Mouse (Mus musculus): ENCODE measurements around the gene Zfp943. TPM values are rescaled to one million over a fixed set of nuclear protein-coding genes. Genes with fewer than 3 reads are reported as not detected.
A peak's percentile ranks its signal among the peaks of the same experiment; 100 is the strongest.

Gene Zfp943
- 10 to 100 TPM; 15.1 to 15.7 TPM for total RNA-seq (2021)

DNA sequence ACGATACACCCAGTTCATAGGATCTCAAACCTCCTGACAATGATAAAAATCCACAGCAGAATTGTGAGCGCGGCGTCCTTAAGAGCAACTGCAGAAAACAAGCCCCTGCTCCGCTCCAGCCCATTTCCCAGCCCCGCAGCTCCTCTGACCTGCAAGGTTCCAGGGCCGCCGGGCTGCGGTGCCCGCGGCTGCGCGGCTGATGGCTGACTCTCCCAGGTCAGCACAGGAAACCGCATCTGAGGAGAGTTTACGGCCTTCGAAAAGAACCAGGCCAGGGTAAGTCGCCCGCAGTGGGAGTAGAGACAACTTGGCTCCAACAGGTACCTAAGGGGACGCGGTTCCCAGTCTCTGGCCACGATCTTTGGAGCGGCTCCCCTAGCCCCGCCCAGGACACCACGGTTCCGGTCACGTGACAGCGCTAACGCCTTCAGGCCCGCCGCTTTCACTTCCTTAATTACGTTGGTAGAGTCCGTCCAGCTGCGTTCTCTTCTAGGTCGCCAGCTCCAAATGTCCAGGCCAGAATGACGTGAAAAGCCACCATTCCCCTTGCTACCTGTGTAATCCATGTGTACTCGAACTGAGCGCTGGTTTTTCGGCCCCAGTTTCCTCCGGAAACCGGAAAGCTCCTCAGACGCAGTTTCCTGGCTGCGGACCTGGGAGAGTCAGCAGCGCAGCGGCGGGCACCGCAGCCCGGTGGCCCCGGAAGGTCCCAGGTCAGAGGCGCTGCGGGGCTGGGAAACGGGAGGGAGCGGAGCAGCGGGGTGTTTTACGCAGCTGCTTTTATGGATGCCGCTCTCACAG, at the start of gene Zfp943, which contains the start of gene Zfp942:
Zfp943 (plus strand) TSS at position 446 of the 801 bp plus-strand sequence.
Zfp942 (minus strand) TSS at position 358 of the 801 bp plus-strand sequence.
- peak; percentile 71 for DNase-seq

DNA sequence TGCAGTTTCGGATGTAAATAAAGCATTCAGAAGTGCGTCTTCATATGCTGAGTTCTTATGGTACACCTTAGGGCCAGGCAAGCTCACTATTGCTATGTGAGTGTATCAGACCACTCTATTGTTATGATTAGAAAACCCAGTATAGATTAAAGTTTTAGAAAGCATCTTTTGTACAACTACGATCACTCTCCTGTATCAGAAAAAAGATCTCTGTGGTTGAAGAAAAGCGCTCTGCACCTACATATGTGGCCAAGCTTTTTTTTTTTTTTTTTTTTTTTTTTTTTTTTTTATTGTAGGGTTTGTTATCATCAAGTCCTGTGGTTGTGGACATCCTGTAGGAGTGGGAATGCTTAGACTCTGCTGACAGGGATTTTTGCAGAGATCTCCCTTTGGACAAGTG, 950 bp downstream of the Zfp943 start:
- no peak for DNase-seq

DNA sequence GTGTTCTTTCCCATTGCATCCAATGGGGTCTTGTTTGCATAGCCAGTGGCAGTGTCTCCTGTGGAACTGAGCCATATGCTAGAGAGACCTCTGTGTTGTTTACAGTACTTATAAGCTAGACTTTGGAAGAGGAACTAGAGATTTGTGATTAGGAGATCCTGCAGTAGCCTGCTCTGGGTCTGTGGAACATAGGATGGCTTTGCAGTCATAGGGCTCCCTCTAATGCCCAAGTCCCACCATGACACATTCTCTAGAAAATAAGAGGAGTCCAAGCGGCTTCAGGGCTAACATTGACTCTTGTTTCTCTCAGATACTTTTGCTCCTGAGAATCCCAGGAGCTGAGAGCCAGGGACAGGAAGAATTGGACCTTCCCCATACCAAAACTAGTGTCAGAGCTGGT, 73.2 kb downstream of the Zfp943 start:
- peak; percentile 35 for DNase-seq

DNA sequence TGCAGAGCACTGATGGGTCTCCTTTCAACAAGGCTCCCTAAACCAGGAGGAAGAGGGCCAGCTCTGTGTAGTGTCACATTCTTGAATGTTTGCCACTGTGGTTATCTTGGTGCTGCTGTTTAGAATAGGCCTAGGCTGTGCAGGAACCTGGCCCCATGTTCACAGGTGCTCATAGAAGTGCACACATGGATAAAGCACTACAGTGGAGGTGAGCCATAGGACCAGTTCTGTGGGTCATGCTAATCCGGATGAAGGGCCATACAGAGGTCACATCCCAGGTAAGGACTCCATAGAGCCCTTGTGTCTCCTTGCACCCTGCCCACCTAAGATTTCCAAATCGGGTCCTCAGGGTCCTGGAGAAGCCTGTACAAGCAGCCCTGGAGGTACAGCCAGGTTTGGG, 87.1 kb downstream of the Zfp943 start:
- DNase-seq: no peak

DNA sequence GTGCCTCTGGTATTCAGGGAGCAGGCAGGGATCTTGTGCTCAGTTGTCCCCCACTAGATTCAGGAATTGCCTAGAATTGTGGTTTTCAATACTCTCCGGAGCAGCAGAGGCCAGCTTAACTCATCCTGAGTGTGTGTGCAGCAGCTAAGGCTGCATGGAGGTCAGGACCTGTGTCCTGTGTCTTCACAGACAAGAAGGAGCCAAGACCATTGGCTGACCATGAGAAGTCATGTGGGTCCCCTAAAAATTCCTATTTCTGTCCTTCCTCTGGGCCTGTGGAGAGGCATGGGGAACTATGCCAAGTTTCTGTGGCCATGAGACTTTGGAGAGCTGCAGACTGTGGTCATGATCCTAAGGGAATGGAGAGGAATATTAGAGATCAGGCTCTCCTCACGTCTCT, 90.9 kb downstream of the Zfp943 start:
- DNase-seq: no peak

DNA sequence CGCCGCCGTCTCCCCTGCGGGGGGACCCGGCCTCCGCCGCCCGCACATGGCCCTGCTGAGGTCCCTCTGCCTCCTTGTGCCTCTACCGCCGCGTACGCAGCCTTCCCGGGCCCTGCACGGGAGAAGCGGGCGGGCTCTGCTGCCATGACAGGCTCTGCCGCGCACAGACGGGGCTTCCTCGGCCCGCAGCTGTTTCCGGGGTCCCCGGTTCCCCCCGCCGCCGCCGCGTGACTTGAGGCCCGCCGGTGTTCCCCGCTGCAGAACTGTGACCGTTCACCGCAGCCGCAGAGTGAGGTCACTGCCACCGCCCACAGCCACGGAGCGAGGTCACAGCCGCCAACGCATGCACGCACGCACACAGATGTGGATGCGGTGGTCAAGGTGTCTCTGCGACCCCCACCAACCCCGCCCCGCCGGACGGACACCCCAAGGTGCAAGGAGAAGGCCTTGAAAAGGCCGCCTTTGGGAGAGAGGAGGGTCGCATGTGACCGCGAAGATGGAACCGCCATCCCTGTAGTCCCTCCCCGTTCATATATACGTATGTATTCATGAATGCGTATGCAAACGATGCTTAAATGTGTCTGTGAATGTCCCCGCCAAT, 118.8 kb downstream of the Zfp943 start:
- DNase-seq: peak; percentile 46

DNA sequence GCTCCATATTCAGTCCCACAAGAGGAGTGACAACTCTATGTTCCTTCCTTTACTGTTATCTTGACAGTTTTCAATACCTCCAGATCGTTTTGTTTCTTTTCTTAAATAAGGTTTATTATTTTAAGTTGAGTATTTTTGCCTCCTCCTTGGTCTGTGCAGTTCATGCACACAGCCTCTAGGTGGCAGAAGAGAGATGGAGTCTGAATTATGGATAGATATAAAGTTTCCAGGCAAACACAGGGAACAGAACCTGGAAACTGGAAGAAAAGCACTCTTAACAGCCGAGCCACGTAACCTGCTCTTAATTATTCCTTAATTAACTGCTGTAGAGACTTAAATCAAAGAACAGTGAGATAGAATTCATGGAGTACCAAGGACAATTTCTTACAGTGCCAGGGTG, 120.9 kb downstream of the Zfp943 start:
- DNase-seq: peak; percentile 33

DNA sequence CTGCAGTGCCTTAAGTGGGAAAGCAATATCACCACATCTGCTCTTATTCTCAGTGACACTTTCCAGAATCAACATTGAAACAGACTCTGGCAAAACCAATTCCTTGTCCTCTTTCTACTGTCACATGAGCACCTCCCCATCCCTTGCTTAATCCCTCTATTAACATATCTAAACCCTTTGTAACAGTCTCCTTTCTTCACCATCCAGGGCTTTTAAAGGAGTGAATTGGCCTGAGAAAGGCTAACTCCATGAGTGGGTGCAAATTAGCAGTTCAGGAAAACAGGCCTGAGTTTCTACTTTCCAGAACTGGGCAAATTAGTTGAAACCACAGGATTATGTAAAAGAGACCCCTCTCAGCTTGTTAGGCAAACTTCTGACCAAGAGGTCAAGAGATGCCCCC, 156.4 kb downstream of the Zfp943 start:
- DNase-seq: no peak

Other genes with a start within 250 kb of the Zfp943 start
- gene Zfp229, start 231.8 kb upstream of the Zfp943 start, total RNA-seq (2021): 1 to 10 TPM; 8.1 to 8.6 TPM
- gene Zfp820, start 116.8 kb upstream of the Zfp943 start, total RNA-seq (2021): 1 to 10 TPM; 3.5 to 4.1 TPM
- gene Zfp995, start 52.6 kb upstream of the Zfp943 start, total RNA-seq (2021): 1 to 10 TPM; 2.4 to 2.9 TPM
- gene Zfp942, start 88 bp upstream of the Zfp943 start, total RNA-seq (2021): 1 to 10 TPM; 6.7 to 8.0 TPM
- gene Zfp947, start 203.6 kb downstream of the Zfp943 start, total RNA-seq (2021): 1 to 10 TPM; 1.4 to 1.8 TPM

Data from heart, postnatal 4 days (tissue).